In genomic region chr13:99071821-99072414, GRCm38 (mm10) we compare ENCODE assay signal across 13 mouse cellular contexts.
DNase-seq lines count a peak whose midpoint lies in the region; ATAC-seq and TF ChIP-seq lines count a peak whose summit lies in the region.
"Had no signal": no experiment of that assay in that cellular context is flagged by ENCODE, and none has a peak within 500 bp of the region (broad histone marks: within the 10 kb centered on the region; RNA-seq: fewer than 3 reads in every experiment).

No protein-coding gene starts in this region.

- TF ChIP-seq CTCF in gastrocnemius, adult 2 months (IDR thresholded peaks at IDR 0.05): no peak
- TF ChIP-seq CTCF in embryonic fibroblast, embryonic 13.5 days (IDR thresholded peaks at IDR 0.05; ENCODE audit: borderline replicate concordance, insufficient read depth, low read length): no peak

- DNase-seq in gastrocnemius, adult 2 months: no peak
- DNase-seq in gastrocnemius, postnatal 36 days: no peak
- DNase-seq in kidney, adult 8-10 months: no peak
- peak; percentile 26 for DNase-seq in 416B (ENCODE audit: low read depth)
- DNase-seq in layer of hippocampus, postnatal 14 days (ENCODE audit: low spot score in 2 of 2): no peak
- DNase-seq in liver: no peak
- DNase-seq: adrenal gland, postnatal 14 days; kidney, postnatal 36 days; liver, postnatal 0 days; midbrain, embryonic 14.5 days had no signal

- H3K27ac ChIP-seq in gastrocnemius, adult 2 months: peak overlapping the region; percentile 12
- H3K27ac ChIP-seq in kidney, embryonic 15.5 days: peak overlapping the region; percentile 52
- H3K27ac ChIP-seq in embryonic fibroblast, embryonic 13.5 days (ENCODE audit: insufficient read depth, low read length): peak overlapping the region; percentile 2; the same call in 1 of the 2 replicates
- H3K27ac ChIP-seq: left cerebral cortex, adult 2 months had no signal

- intact Hi-C loops in gastrocnemius, adult 2 months (cut with DNase I): no loop called here
- intact Hi-C loops in gastrocnemius, postnatal 36 days (cut with DNase I): no loop called here

- no peaks in the 10 kb centered on the region for H3K27me3 ChIP-seq in kidney, embryonic 15.5 days

- ATAC-seq in kidney, embryonic 15.5 days (replicated peaks; ENCODE audit: low FRiP score): no peak
- ATAC-seq: liver, postnatal 0 days had no signal

- H3K36me3 ChIP-seq in kidney, embryonic 15.5 days: no peaks in the 10 kb centered on the region

- H3K4me3 ChIP-seq in gastrocnemius, adult 2 months: no peak overlapping the region
- H3K4me3 ChIP-seq in kidney, embryonic 15.5 days (replicated peaks): no peak overlapping the region
- H3K4me3 ChIP-seq in embryonic fibroblast, embryonic 13.5 days (ENCODE audit: insufficient read depth, low read length): no peak overlapping the region
- H3K4me3 ChIP-seq: left cerebral cortex, adult 2 months had no signal

- TF ChIP-seq POLR2A in embryonic fibroblast, embryonic 13.5 days (IDR thresholded peaks at IDR 0.05; ENCODE audit: low read depth, low read length): no peak

- no peak overlapping the region for H3K4me2 ChIP-seq in kidney, embryonic 15.5 days

- no peaks in the 10 kb centered on the region for H3K9me3 ChIP-seq in kidney, embryonic 15.5 days (replicated peaks)

- WGBS in kidney, embryonic 15.5 days: 73% methylated on average over 8 of the region's 8 CpGs

- H3K9ac ChIP-seq in kidney, embryonic 15.5 days: no peak overlapping the region
- H3K9ac ChIP-seq: liver, postnatal 0 days had no signal

- peaks cover 9% of the 10 kb centered on the region for H3K4me1 ChIP-seq in kidney, embryonic 15.5 days
- peaks cover 13% of the 10 kb centered on the region for H3K4me1 ChIP-seq in embryonic fibroblast, embryonic 13.5 days (ENCODE audit: control insufficient read depth, insufficient read depth, low read length)

Comparison
In these comparisons a context has a peak if more than half of its experiments do, and no peak if none do; other contexts are left out.
1. H3K27ac ChIP-seq: peak in every context shown above with its lines; median percentile 52 in kidney, embryonic 15.5 days; 12 in gastrocnemius, adult 2 months; 2 in embryonic fibroblast, embryonic 13.5 days.